Mouse (Mus musculus): ENCODE results near the gene Nxf2. TPM values are rescaled to one million over a fixed set of nuclear protein-coding genes. Genes with fewer than 3 reads are reported as not detected.
A peak's percentile ranks its signal among the peaks of the same experiment; 100 is the strongest.
"Not testable (repeated sequence)": the region's sequence is repeated elsewhere in the genome, so short reads cannot be mapped to it uniquely, and the experiment has no call there.

Gene Nxf2
- polyA plus RNA-seq, 1 experiment from 2014 or later = 0.43 TPM

GRCm38 (mm10) chrX:134923675-134924424 lies 40.7 kb downstream of the Nxf2 start:
- no peak overlapping the region for H3K27ac ChIP-seq (ENCODE audit: low read length)
- no peak overlapping the region for H3K9ac ChIP-seq (ENCODE audit: low read depth, low read length)

GRCm38 (mm10) chrX:134919220-134919619 lies 45.3 kb downstream of the Nxf2 start:
- ATAC-seq = peak; percentile 71
- Histone ChIP-seq H3K27ac (ENCODE audit: low read length) (no peak overlapping the region), H3K9me3 (ENCODE audit: control insufficient read depth, low read length) (no peaks in the 10 kb centered on the region), H3K9ac (ENCODE audit: low read depth, low read length) (no peak overlapping the region), H3K4me2 (ENCODE audit: low read depth, low read length) (no peak overlapping the region), H3K36me3 (ENCODE audit: control insufficient read depth, insufficient read depth, low read length) (no peaks in the 10 kb centered on the region), H3K4me1 (ENCODE audit: control insufficient read depth, insufficient read depth, low read length) (no peaks in the 10 kb centered on the region), H3K4me3 (ENCODE audit: low read length) (no peak overlapping the region), H3K27me3 (replicated peaks; ENCODE audit: control insufficient read depth, insufficient read depth, low read length) (no peaks in the 10 kb centered on the region)
- 42% methylated on average over 1 of the region's 1 CpGs for WGBS

More at GRCm38 (mm10) chrX:134923675-134924424, 40.7 kb downstream of the Nxf2 start:
- H3K4me3 ChIP-seq (ENCODE audit: low read length) = no peak overlapping the region
- H3K9me3 ChIP-seq (ENCODE audit: control insufficient read depth, low read length) = no peaks in the 10 kb centered on the region
- no peak for ATAC-seq
- H3K36me3 ChIP-seq (ENCODE audit: control insufficient read depth, insufficient read depth, low read length) = no peaks in the 10 kb centered on the region
- H3K27me3 ChIP-seq (replicated peaks; ENCODE audit: control insufficient read depth, insufficient read depth, low read length) = no peaks in the 10 kb centered on the region
- no peaks in the 10 kb centered on the region for H3K4me1 ChIP-seq (ENCODE audit: control insufficient read depth, insufficient read depth, low read length)
- 58% methylated on average over 7 of the region's 7 CpGs for WGBS
- no peak overlapping the region for H3K4me2 ChIP-seq (ENCODE audit: low read depth, low read length)

- Histone ChIP-seq H3K4me1 (ENCODE audit: control insufficient read depth, insufficient read depth, low read length) (no peaks in the 10 kb centered on the region), H3K27ac (ENCODE audit: low read length) (no peak overlapping the region), H3K36me3 (ENCODE audit: control insufficient read depth, insufficient read depth, low read length) (no peaks in the 10 kb centered on the region), H3K27me3 (replicated peaks; ENCODE audit: control insufficient read depth, insufficient read depth, low read length) (no peaks in the 10 kb centered on the region), H3K9ac (ENCODE audit: low read depth, low read length) (no peak overlapping the region), H3K4me2 (ENCODE audit: low read depth, low read length) (no peak overlapping the region), H3K9me3 (ENCODE audit: control insufficient read depth, low read length) (no peaks in the 10 kb centered on the region), H3K4me3 (ENCODE audit: low read length) (no peak overlapping the region)
- no peak for ATAC-seq
- 66% methylated on average over 2 of the region's 2 CpGs for WGBS
Measured at GRCm38 (mm10) chrX:134915745-134916144, 48.8 kb downstream of the Nxf2 start.

DNA sequence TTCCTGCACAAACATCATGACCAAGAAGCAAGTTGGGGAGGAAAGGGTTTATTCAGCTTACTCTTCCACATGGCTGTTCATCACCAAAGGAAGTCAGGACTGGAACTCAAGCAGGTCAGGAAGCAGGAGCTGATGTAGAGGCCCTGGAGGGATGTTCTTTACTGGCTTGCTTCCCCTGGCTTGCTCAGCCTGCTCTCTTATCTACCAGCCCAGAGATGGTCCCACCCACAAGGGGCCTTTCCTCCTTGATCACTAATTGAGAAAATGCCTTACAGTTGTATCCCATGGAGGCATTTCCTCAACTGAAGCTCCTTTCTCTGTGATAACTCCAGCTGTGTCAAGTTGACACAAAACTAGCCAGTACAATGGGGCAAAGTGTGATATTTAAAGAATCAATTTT lies 49.2 kb downstream of the Nxf2 start:
- H3K9ac ChIP-seq (ENCODE audit: low read depth, low read length); H3K4me3 ChIP-seq (ENCODE audit: low read length); H3K27ac ChIP-seq (ENCODE audit: low read length); H3K9me3 ChIP-seq (ENCODE audit: control insufficient read depth, low read length); H3K27me3 ChIP-seq (replicated peaks; ENCODE audit: control insufficient read depth, insufficient read depth, low read length); H3K36me3 ChIP-seq (ENCODE audit: control insufficient read depth, insufficient read depth, low read length); H3K4me1 ChIP-seq (ENCODE audit: control insufficient read depth, insufficient read depth, low read length); H3K4me2 ChIP-seq (ENCODE audit: low read depth, low read length); ATAC-seq: not testable (repeated sequence)

- H3K9me3 ChIP-seq (ENCODE audit: control insufficient read depth, low read length) = no peaks in the 10 kb centered on the region
- no peak overlapping the region for H3K27ac ChIP-seq (ENCODE audit: low read length)
- ATAC-seq = no peak
- no peak overlapping the region for H3K9ac ChIP-seq (ENCODE audit: low read depth, low read length)
- WGBS = 66% methylated on average over 4 of the region's 4 CpGs
- no peak overlapping the region for H3K4me2 ChIP-seq (ENCODE audit: low read depth, low read length)
- no peak overlapping the region for H3K4me3 ChIP-seq (ENCODE audit: low read length)
- no peaks in the 10 kb centered on the region for H3K36me3 ChIP-seq (ENCODE audit: control insufficient read depth, insufficient read depth, low read length)
- no peaks in the 10 kb centered on the region for H3K27me3 ChIP-seq (replicated peaks; ENCODE audit: control insufficient read depth, insufficient read depth, low read length)
- H3K4me1 ChIP-seq (ENCODE audit: control insufficient read depth, insufficient read depth, low read length) = no peaks in the 10 kb centered on the region
Measured at GRCm38 (mm10) chrX:134914851-134915250, 49.7 kb downstream of the Nxf2 start.

DNA sequence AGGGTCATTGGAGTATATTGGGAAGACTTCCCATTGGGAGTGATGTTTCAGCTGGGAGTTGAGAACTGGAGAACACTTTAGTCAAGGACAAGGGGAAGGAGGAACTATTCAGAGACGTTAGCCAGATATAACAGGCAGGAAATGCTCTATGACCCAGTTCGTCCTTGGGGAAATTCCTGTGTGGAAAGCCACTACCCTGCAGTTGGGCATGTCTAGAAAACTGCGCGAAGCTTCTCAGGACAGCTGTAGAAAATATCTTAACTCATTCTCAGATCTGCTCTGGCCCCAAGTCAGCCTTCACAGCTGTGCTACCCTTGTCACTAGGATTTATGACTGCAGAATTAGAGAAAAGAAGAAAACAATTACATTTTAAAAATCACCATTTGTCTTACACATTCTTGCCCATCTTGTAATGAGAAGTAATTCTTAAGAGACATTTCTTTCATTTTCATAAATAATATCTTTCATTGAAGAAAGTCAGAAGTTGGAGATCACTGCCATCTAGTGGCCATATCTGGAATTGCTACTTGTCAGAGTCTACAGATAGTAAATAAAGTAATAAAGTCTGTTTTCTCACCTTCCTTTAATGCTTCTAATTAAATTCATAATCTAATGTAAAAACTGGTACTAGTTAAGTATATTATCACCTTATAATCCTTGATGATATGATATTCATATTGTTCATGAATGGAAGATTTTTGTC lies 51.2 kb downstream of the Nxf2 start:
- Histone ChIP-seq H3K27me3 (replicated peaks; ENCODE audit: control insufficient read depth, insufficient read depth, low read length) (no peaks in the 10 kb centered on the region), H3K36me3 (ENCODE audit: control insufficient read depth, insufficient read depth, low read length) (no peaks in the 10 kb centered on the region), H3K4me1 (ENCODE audit: control insufficient read depth, insufficient read depth, low read length) (no peaks in the 10 kb centered on the region), H3K9me3 (ENCODE audit: control insufficient read depth, low read length) (no peaks in the 10 kb centered on the region), H3K9ac (ENCODE audit: low read depth, low read length) (no peak overlapping the region), H3K27ac (ENCODE audit: low read length) (no peak overlapping the region), H3K4me3 (ENCODE audit: low read length) (no peak overlapping the region), H3K4me2 (ENCODE audit: low read depth, low read length) (no peak overlapping the region)
- WGBS = 23% methylated on average over 4 of the region's 4 CpGs
- ATAC-seq = peak; percentile 42; the same call in 1 of the 2 replicates

DNA sequence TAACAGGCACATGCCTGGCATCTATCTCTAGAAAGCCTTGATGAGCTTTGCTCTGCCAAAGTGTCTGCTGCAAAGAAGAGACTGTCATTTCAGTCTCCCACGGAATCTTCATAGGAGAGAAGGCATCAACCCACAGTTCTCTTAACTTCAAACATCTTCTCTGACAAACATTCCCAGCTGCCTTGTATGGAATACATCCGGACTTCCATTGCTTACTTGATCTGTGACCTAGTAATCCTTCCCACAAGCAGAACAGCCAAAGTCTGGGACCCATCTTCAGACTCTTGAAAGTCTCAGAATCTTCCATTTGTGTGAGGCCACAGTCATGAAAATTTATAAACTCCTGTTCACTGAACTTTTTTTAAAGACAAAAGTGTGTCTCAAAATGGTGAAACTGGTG lies 51.7 kb downstream of the Nxf2 start:
- Histone ChIP-seq H3K27ac (ENCODE audit: low read length) (no peak overlapping the region), H3K9me3 (ENCODE audit: control insufficient read depth, low read length) (no peaks in the 10 kb centered on the region), H3K27me3 (replicated peaks; ENCODE audit: control insufficient read depth, insufficient read depth, low read length) (no peaks in the 10 kb centered on the region), H3K4me2 (ENCODE audit: low read depth, low read length) (no peak overlapping the region), H3K4me3 (ENCODE audit: low read length) (no peak overlapping the region), H3K4me1 (ENCODE audit: control insufficient read depth, insufficient read depth, low read length) (no peaks in the 10 kb centered on the region), H3K36me3 (ENCODE audit: control insufficient read depth, insufficient read depth, low read length) (no peaks in the 10 kb centered on the region), H3K9ac (ENCODE audit: low read depth, low read length) (no peak overlapping the region)
- no peak for ATAC-seq
- 39% methylated on average over 2 of the region's 2 CpGs for WGBS

- Histone ChIP-seq H3K4me2 (ENCODE audit: low read depth, low read length) (no peak overlapping the region), H3K9ac (ENCODE audit: low read depth, low read length) (no peak overlapping the region), H3K27me3 (replicated peaks; ENCODE audit: control insufficient read depth, insufficient read depth, low read length) (no peaks in the 10 kb centered on the region), H3K4me1 (ENCODE audit: control insufficient read depth, insufficient read depth, low read length) (no peaks in the 10 kb centered on the region), H3K9me3 (ENCODE audit: control insufficient read depth, low read length) (no peaks in the 10 kb centered on the region), H3K36me3 (ENCODE audit: control insufficient read depth, insufficient read depth, low read length) (no peaks in the 10 kb centered on the region), H3K27ac (ENCODE audit: low read length) (no peak overlapping the region), H3K4me3 (ENCODE audit: low read length) (no peak overlapping the region)
- 75% methylated on average over 4 of the region's 4 CpGs for WGBS
- no peak for ATAC-seq
Measured at GRCm38 (mm10) chrX:134910345-134910744, 54.2 kb downstream of the Nxf2 start.

Data from intestine, embryonic 16.5 days (tissue).